Mouse (Mus musculus): ENCODE data around the gene Kdf1.

GRCm38 (mm10) chr4:133497461-133498159 is 21.2 kb upstream of the Kdf1 start:
- no peak for TF ChIP-seq CTCF (IDR thresholded peaks at IDR 0.05; ENCODE audit: low read depth, low read length)
- no peak for TF ChIP-seq POLR2A (IDR thresholded peaks at IDR 0.05; ENCODE audit: borderline replicate concordance, low read depth, low read length)
